Mouse (Mus musculus) hematopoietic stem cell, adult 5-6 weeks (primary cell): ENCODE measurements at regions not wholly inside any gene's neighbourhood (a gene's known extent, or its start where the extent isn't known, plus 50 kb on each side); places are given as distances from the start of the nearest gene placed in this dataset.

Source experiments
- ATAC-seq, 2 experiments: fragments of 125-278 bp in 1 of 2; replicated peaks in 1 of 2; 2 replicates each; pipeline ENCODE4 v1.8.0; 2016 to 2017; ENCODE audit warnings: inconsistent platforms in 2 of 2, mild to moderate bottlenecking in 2 of 2, moderate number of reproducible peaks in 2 of 2, low read depth in 1 of 2, moderate TSS enrichment in 1 of 2; ENCODE audit not compliant: low FRiP score in 2 of 2, poor library complexity in 2 of 2, severe bottlenecking in 2 of 2, insufficient read depth in 1 of 2, low TSS enrichment in 1 of 2

- no peak for ATAC-seq
Observed at GRCm38 (mm10) chr12:39309905-39310304, 530.7 kb downstream of the Etv1 start.

GRCm38 (mm10) chr12:39317229-39317628, 538.0 kb downstream of the Etv1 start:
- no peak for ATAC-seq

- no peak for ATAC-seq
Observed at GRCm38 (mm10) chr12:39321453-39321852, 542.3 kb downstream of the Etv1 start.

- no peak for ATAC-seq
Observed at GRCm38 (mm10) chr12:39326157-39326556, 547.0 kb downstream of the Etv1 start.

GRCm38 (mm10) chr12:39326668-39327299, 547.6 kb downstream of the Etv1 start:
- ATAC-seq, result no peak

GRCm38 (mm10) chr12:39328377-39328776, 549.2 kb downstream of the Etv1 start:
- no peak for ATAC-seq

GRCm38 (mm10) chr12:39339101-39339538, 559.9 kb downstream of the Etv1 start:
- ATAC-seq, result no peak

GRCm38 (mm10) chr12:39341751-39342271, 562.6 kb downstream of the Etv1 start:
- ATAC-seq, result no peak

- no peak for ATAC-seq
Observed at GRCm38 (mm10) chr12:39342327-39342726, 563.1 kb downstream of the Etv1 start.

GRCm38 (mm10) chr12:39371480-39372245, 592.5 kb downstream of the Etv1 start:
- no peak for ATAC-seq

- no peak for ATAC-seq
Observed at GRCm38 (mm10) chr12:39373721-39374120, 594.5 kb downstream of the Etv1 start.
